Mouse (Mus musculus) megakaryocyte-erythroid progenitor cell, adult 5 weeks (primary cell): Measurements from ENCODE around the gene Guf1. TPM values are rescaled to one million over a fixed set of nuclear protein-coding genes. Genes with fewer than 3 reads are reported as not detected.

Experiments
- polyA plus RNA-seq: library from polyadenylated mRNA; stranded (reverse); fragments of >175 nt; gene quantifications from 2 replicates; pipeline ENCODE4 v1.2.3, GENCODE M21; 2012

Guf1 gene
- polyA plus RNA-seq = 6.3 and 6.4 TPM in 2 replicates

DNA sequence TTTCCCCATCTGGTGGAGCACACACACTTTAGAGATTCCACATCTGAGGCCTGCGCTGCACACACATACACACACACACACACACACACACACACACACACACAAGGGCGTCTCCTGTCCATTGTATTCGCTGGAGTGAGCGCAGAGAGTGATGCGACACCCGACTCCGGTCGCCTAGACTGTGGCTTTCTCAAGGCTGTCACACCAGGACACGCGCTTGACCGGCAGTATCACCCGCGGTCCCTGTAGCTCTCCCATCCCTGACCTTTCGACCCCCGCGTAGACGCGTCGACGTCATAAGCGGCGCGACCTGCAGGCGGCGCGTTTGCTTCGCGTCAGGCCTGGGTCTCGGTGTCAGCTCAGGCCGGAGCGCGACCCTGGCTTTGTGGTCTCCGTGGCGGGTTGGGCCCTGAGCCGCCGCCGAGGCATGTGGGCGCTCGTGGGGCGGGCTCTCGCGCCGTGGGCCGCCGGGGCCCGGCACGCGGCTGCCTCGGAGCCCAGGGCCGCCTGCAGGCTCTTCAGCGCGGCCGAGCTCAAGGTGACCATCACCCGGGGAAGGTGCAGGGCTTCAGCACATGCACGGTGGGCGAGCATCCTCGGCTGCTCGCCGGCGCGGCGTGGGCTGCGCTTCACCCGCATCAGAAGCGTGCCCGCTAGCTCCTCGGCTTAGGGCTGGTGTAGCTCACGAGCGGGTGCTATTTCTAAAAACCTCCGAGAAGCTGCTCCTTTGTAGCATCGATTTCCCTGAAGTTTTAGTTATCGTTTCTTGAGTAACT, at the start of gene Guf1:
Guf1 (plus strand) TSS at position 296 of the 776 bp plus-strand sequence.

DNA sequence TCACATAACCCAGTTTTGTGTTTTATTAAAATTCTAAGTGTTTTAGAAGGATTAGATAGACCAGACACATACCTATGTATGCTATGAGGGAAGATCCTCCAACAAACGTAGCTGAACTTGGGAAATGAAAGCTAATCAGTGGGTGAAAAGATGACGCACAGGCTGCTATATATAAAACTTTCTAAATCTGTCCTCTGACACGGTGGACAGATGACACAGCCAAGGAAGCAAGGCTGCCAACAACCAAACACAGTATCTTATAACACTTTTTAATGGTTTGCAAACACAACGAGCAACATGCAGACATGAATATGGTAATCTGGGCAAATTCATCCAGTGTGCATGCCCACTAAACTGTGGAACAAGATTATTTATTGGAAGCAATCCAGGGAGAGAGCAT, 14.2 kb upstream of the Guf1 start, which contains the start of gene Yipf7:
Yipf7 (minus strand) TSS at position 160 of the 400 bp plus-strand sequence.

DNA sequence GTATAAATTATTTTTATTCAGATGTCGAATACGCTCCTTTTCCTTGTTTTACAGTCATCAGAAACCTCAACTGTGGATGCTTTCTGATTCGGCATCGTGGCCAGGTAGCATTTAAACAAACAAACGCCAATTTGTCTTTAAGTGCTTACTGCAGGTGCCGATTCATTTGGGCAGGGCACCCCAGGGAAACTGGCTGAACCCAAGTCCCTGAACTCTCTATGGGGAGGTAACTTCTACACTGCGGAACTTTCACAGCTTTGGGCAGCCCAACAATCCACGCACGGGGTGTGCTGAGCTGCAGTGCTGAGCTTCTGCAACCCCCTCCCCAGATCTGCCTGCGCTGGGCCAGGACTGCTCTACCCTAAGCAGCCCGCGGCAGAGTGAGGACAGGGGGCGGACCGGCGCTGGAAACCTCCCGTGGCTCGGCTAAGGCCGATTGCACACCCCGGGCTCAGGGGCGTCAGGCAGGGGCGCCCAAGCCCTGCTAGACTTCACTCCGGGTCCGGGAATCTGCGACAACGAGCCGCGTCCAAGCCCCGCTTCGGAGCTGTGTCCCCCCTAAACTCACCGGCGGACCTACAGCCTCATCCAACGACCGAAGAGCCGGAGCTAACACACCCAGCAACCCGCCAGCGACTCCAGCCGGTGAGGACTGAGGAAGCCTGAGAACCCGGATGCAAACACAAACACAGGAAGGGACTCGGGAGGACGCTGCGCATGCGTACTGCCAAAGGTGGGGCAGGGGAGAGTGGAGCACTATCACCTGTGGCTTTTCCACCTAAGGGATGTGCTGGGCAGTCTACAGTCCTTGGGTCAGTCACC, 35.1 kb downstream of the Guf1 start, which contains the start of gene Gnpda2:
Gnpda2 (minus strand) TSS at position 701 of the 822 bp plus-strand sequence.

Other genes with a start within 250 kb of the Guf1 start
- not detected in 2 replicates for gene Kctd8, start 215.2 kb upstream of the Guf1 start, polyA plus RNA-seq
- gene Yipf7, start 14.3 kb upstream of the Guf1 start, polyA plus RNA-seq = not detected in 2 replicates
- gene Gnpda2, start 35.4 kb downstream of the Guf1 start, polyA plus RNA-seq = 0.88 and 0.91 TPM in 2 replicates